Mouse (Mus musculus): Measurements from ENCODE around the gene Lep. TPM values are rescaled to one million over a fixed set of nuclear protein-coding genes. Genes with fewer than 3 reads are reported as not detected.

The Lep gene
- polyA plus RNA-seq (2014; fragmentation: Nextera tagmentation; extraction: Ambion mirVana): not detected in 2 replicates

- H3K4me1 ChIP-seq (ENCODE audit: control insufficient read depth, insufficient read depth, low read length): no peaks in the 10 kb centered on the region
- no peaks in the 10 kb centered on the region for H3K9me3 ChIP-seq (replicated peaks; ENCODE audit: control insufficient read depth, low read length)
- no peak within 1 kb of the TSS for H3K4me2 ChIP-seq (ENCODE audit: low read depth, low read length)
- WGBS: 67% methylated on average over 28 of the region's 28 CpGs
- ATAC-seq (replicated peaks; ENCODE audit: insufficient number of reproducible peaks, low FRiP score, low TSS enrichment, low read depth): no peak
- DNase-seq (ENCODE audit: low spot score): no peak
- no peak within 1 kb of the TSS for H3K9ac ChIP-seq (replicated peaks; ENCODE audit: low read length)
- no peaks in the 10 kb centered on the region for H3K27me3 ChIP-seq (ENCODE audit: control insufficient read depth, insufficient read depth, low read length)
- no peak within 1 kb of the TSS for H3K27ac ChIP-seq (replicated peaks; ENCODE audit: low read depth, low read length)
- H3K4me3 ChIP-seq (ENCODE audit: low read depth, low read length): no peak within 1 kb of the TSS
- no peaks in the 10 kb centered on the region for H3K36me3 ChIP-seq (replicated peaks; ENCODE audit: control insufficient read depth, insufficient read depth, low read depth, low read length)
These were observed at the start of gene Lep for GRCm38 (mm10) chr6:29059846-29060685. Lep (plus strand) TSS chr6:29060220.

GRCm38 (mm10) chr6:29011651-29012050 lies 48.4 kb upstream of the Lep start:
- Histone ChIP-seq H3K27ac (replicated peaks; ENCODE audit: low read depth, low read length) (no peak overlapping the region), H3K36me3 (replicated peaks; ENCODE audit: control insufficient read depth, insufficient read depth, low read depth, low read length) (no peaks in the 10 kb centered on the region), H3K4me3 (ENCODE audit: low read depth, low read length) (no peak overlapping the region), H3K27me3 (ENCODE audit: control insufficient read depth, insufficient read depth, low read length) (no peaks in the 10 kb centered on the region), H3K9ac (replicated peaks; ENCODE audit: low read length) (no peak overlapping the region), H3K9me3 (replicated peaks; ENCODE audit: control insufficient read depth, low read length) (no peaks in the 10 kb centered on the region), H3K4me2 (ENCODE audit: low read depth, low read length) (no peak overlapping the region), H3K4me1 (ENCODE audit: control insufficient read depth, insufficient read depth, low read length) (no peaks in the 10 kb centered on the region)
- WGBS: 78% methylated on average over 5 of the region's 5 CpGs
- no peak for ATAC-seq (replicated peaks; ENCODE audit: insufficient number of reproducible peaks, low FRiP score, low TSS enrichment, low read depth)
- DNase-seq (ENCODE audit: low spot score): no peak

DNA sequence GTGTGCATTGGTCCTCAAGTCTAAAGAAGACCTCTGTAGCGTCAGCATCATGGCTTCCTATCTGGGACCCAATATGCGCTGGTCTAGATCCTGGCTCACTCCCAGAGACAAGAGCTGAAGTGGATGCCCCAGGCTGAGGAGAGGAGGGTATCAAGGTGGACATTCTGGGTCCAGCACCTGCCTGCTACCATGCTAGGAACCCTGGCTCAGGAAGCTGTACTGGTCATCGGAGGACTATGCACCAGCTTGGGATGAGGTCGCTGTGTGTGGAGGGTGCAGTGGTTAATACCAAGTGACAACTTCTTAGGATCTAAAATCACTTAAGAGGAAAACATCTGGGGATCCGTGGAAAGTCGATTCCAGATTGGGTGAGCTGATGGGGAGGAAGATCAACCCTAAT lies 46.8 kb upstream of the Lep start:
- H3K27ac ChIP-seq (replicated peaks; ENCODE audit: low read depth, low read length): no peak overlapping the region
- DNase-seq (ENCODE audit: low spot score) (no peak), ATAC-seq (replicated peaks; ENCODE audit: insufficient number of reproducible peaks, low FRiP score, low TSS enrichment, low read depth) (no peak)
- H3K4me2 ChIP-seq (ENCODE audit: low read depth, low read length): no peak overlapping the region
- no peak overlapping the region for H3K9ac ChIP-seq (replicated peaks; ENCODE audit: low read length)
- H3K27me3 ChIP-seq (ENCODE audit: control insufficient read depth, insufficient read depth, low read length): no peaks in the 10 kb centered on the region
- no peaks in the 10 kb centered on the region for H3K36me3 ChIP-seq (replicated peaks; ENCODE audit: control insufficient read depth, insufficient read depth, low read depth, low read length)
- H3K4me3 ChIP-seq (ENCODE audit: low read depth, low read length): no peak overlapping the region
- no peaks in the 10 kb centered on the region for H3K4me1 ChIP-seq (ENCODE audit: control insufficient read depth, insufficient read depth, low read length)
- 86% methylated on average over 6 of the region's 6 CpGs for WGBS
- no peaks in the 10 kb centered on the region for H3K9me3 ChIP-seq (replicated peaks; ENCODE audit: control insufficient read depth, low read length)

GRCm38 (mm10) chr6:29016891-29017412 lies 43.1 kb upstream of the Lep start:
- H3K4me3 ChIP-seq (ENCODE audit: low read depth, low read length): no peak overlapping the region
- under 1% methylated on average over 16 of the region's 16 CpGs for WGBS
- DNase-seq (ENCODE audit: low spot score) (peak; percentile 56), ATAC-seq (replicated peaks; ENCODE audit: insufficient number of reproducible peaks, low FRiP score, low TSS enrichment, low read depth) (no peak)
- H3K9ac ChIP-seq (replicated peaks; ENCODE audit: low read length): no peak overlapping the region
- H3K4me2 ChIP-seq (ENCODE audit: low read depth, low read length): peak overlapping the region; percentile 3
- H3K36me3 ChIP-seq (replicated peaks; ENCODE audit: control insufficient read depth, insufficient read depth, low read depth, low read length): no peaks in the 10 kb centered on the region
- H3K27me3 ChIP-seq (ENCODE audit: control insufficient read depth, insufficient read depth, low read length): no peaks in the 10 kb centered on the region
- H3K9me3 ChIP-seq (replicated peaks; ENCODE audit: control insufficient read depth, low read length): no peaks in the 10 kb centered on the region
- no peak overlapping the region for H3K27ac ChIP-seq (replicated peaks; ENCODE audit: low read depth, low read length)
- no peaks in the 10 kb centered on the region for H3K4me1 ChIP-seq (ENCODE audit: control insufficient read depth, insufficient read depth, low read length)

DNA sequence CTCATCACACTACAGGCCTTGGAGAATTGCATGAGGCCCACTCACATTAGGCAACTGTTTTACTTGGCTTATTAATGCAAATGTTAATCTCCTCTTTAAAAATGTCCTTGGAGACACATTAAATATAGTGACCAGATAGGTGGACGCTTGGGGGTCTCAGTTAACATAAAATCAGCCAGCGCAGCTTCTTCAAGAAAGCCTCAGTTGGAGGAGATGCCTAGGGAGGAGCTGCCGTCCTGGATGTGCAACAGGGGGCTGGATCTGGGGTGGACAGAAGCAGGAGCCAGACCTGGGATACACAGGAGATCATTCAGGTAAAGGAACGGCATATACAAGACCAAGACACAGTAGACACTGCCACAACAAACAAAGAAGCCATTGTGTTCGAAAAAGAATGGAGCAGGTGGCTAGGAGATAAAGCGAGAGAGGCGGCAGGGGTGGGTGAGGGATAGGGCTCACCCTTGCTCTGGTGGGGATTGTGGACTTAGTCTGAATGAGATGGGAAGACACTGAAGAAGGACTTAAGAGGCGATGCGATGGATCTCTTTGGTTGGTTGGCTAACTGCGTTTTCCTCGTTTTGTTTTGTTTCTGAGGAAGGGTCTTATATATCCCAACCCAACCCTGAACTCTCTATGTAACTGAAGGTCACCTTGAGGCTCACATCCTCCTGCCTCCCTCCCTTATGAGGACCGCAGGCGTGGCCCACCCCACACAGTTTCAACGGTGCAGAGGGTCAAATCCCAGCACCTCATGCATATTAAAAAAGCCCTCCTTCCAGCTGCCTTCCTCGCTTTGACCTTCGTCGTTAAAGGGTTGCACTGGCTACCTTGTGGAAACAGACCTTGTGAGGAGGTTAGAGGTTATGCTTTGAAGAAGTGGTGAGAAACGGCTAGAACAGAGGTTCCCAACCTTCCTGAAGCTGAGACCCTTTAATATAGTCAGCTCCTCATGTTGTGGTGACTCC lies 40.0 kb upstream of the Lep start:
- WGBS: 71% methylated on average over 18 of the region's 18 CpGs
- no peaks in the 10 kb centered on the region for H3K27me3 ChIP-seq (ENCODE audit: control insufficient read depth, insufficient read depth, low read length)

DNA sequence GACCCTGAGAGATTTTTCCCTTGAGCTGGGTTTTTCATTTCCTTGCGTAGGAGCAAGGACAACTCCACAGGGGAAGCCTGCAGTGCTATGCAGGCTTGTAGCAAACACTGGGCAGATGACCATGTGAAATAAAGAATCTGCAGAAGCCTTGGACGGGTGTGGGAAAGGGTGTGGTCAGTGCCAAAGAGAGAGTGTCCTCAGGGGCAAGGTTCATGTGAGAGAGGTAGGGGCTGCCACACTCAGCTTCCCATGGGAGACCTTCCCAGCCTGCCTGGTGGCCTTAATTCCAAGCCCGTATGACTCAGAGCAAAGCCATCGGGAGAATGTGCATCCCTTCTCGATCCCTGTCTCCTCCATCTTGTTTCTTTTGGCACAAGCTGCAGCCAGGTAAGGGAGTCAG lies 39.1 kb upstream of the Lep start:
- DNase-seq (ENCODE audit: low spot score): no peak

More for the DNA sequence above, 40.0 kb upstream of the Lep start:
- DNase-seq (ENCODE audit: low spot score): no peak
- Histone ChIP-seq H3K4me3 (ENCODE audit: low read depth, low read length) (no peak overlapping the region), H3K4me2 (ENCODE audit: low read depth, low read length) (no peak overlapping the region), H3K9me3 (replicated peaks; ENCODE audit: control insufficient read depth, low read length) (no peaks in the 10 kb centered on the region), H3K4me1 (ENCODE audit: control insufficient read depth, insufficient read depth, low read length) (no peaks in the 10 kb centered on the region), H3K27ac (replicated peaks; ENCODE audit: low read depth, low read length) (no peak overlapping the region), H3K36me3 (replicated peaks; ENCODE audit: control insufficient read depth, insufficient read depth, low read depth, low read length) (no peaks in the 10 kb centered on the region), H3K9ac (replicated peaks; ENCODE audit: low read length) (no peak overlapping the region)
- ATAC-seq (replicated peaks; ENCODE audit: insufficient number of reproducible peaks, low FRiP score, low TSS enrichment, low read depth): no peak

GRCm38 (mm10) chr6:29021501-29021900 lies 38.5 kb upstream of the Lep start:
- no peak overlapping the region for H3K27ac ChIP-seq (replicated peaks; ENCODE audit: low read depth, low read length)
- no peaks in the 10 kb centered on the region for H3K4me1 ChIP-seq (ENCODE audit: control insufficient read depth, insufficient read depth, low read length)
- no peaks in the 10 kb centered on the region for H3K27me3 ChIP-seq (ENCODE audit: control insufficient read depth, insufficient read depth, low read length)
- DNase-seq (ENCODE audit: low spot score): no peak
- WGBS: 39% methylated on average over 6 of the region's 6 CpGs
- H3K36me3 ChIP-seq (replicated peaks; ENCODE audit: control insufficient read depth, insufficient read depth, low read depth, low read length): no peaks in the 10 kb centered on the region
- no peak overlapping the region for H3K4me2 ChIP-seq (ENCODE audit: low read depth, low read length)
- H3K9me3 ChIP-seq (replicated peaks; ENCODE audit: control insufficient read depth, low read length): no peaks in the 10 kb centered on the region
- H3K9ac ChIP-seq (replicated peaks; ENCODE audit: low read length): no peak overlapping the region
- H3K4me3 ChIP-seq (ENCODE audit: low read depth, low read length): no peak overlapping the region
- ATAC-seq (replicated peaks; ENCODE audit: insufficient number of reproducible peaks, low FRiP score, low TSS enrichment, low read depth): no peak

More for the DNA sequence above, 39.1 kb upstream of the Lep start:
- no peak for ATAC-seq (replicated peaks; ENCODE audit: insufficient number of reproducible peaks, low FRiP score, low TSS enrichment, low read depth)
- no peak overlapping the region for H3K4me2 ChIP-seq (ENCODE audit: low read depth, low read length)
- H3K27ac ChIP-seq (replicated peaks; ENCODE audit: low read depth, low read length): no peak overlapping the region
- H3K9me3 ChIP-seq (replicated peaks; ENCODE audit: control insufficient read depth, low read length): no peaks in the 10 kb centered on the region
- no peak overlapping the region for H3K9ac ChIP-seq (replicated peaks; ENCODE audit: low read length)
- no peaks in the 10 kb centered on the region for H3K36me3 ChIP-seq (replicated peaks; ENCODE audit: control insufficient read depth, insufficient read depth, low read depth, low read length)
- H3K4me3 ChIP-seq (ENCODE audit: low read depth, low read length): no peak overlapping the region
- H3K27me3 ChIP-seq (ENCODE audit: control insufficient read depth, insufficient read depth, low read length): no peaks in the 10 kb centered on the region
- H3K4me1 ChIP-seq (ENCODE audit: control insufficient read depth, insufficient read depth, low read length): no peaks in the 10 kb centered on the region
- WGBS: 70% methylated on average over 5 of the region's 5 CpGs
